Mouse (Mus musculus) MN1 (cell line): ENCODE results near the gene Olfr224.
"Not testable (repeated sequence)": the region's sequence is repeated elsewhere in the genome, so short reads cannot be mapped to it uniquely, and the experiment has no call there.

Experiments
- DNase-seq: peaks from one replicate; pipeline ENCODE4 v3.0.0-alpha.2; 2016; ENCODE audit warnings: low spot score

Olfr224 gene

GRCm38 (mm10) chr11:58518916-58519315 is 51.4 kb downstream of the Olfr224 start:
- DNase-seq, result not testable (repeated sequence)
